Mouse (Mus musculus) central nervous system, embryonic 14 days (tissue): Measurements from ENCODE around the gene Lhfpl5. TPM values are rescaled to one million over a fixed set of nuclear protein-coding genes. Genes with fewer than 3 reads are reported as not detected.

Experiments
- polyA plus RNA-seq: library from polyadenylated mRNA; depleted of rRNA; stranded (reverse); fragments of >200 nt; gene quantifications from 2 replicates; pipeline ENCODE4 v1.2.3, GENCODE M21; 2012; rRNA removed

Lhfpl5 gene
- polyA plus RNA-seq = 4.1 and 4.6 TPM in 2 replicates

GRCm38 (mm10) chr17:28575244-28576125, at the start of gene Lhfpl5:
Gene Lhfpl5 (plus strand): TSS chr17:28575641.

GRCm38 (mm10) chr17:28530506-28530905, 44.9 kb upstream of the Lhfpl5 start, which contains the start of gene Armc12:
Gene Armc12 (plus strand): TSS chr17:28530806.

GRCm38 (mm10) chr17:28549111-28549510, 26.3 kb upstream of the Lhfpl5 start, which contains the start of gene Clpsl2:
Gene Clpsl2 (plus strand): TSS chr17:28549411.

GRCm38 (mm10) chr17:28560598-28560997, 14.8 kb upstream of the Lhfpl5 start, which contains the start of gene Clps:
Gene Clps (minus strand): TSS chr17:28560766.

GRCm38 (mm10) chr17:28622300-28622759, 46.9 kb downstream of the Lhfpl5 start, which contains the start of gene Srpk1:
Gene Srpk1 (minus strand): TSS chr17:28622709.

Other genes starting within 250 kb of the Lhfpl5 start
- gene Rpl10a, start 247.2 kb upstream of the Lhfpl5 start, polyA plus RNA-seq = 2,677 and 2,789 TPM in 2 replicates
- gene Tead3, start 224.8 kb upstream of the Lhfpl5 start, polyA plus RNA-seq = 15.8 and 27.5 TPM in 2 replicates
- 2.0 and 2.5 TPM in 2 replicates for gene Tulp1, start 210.4 kb upstream of the Lhfpl5 start, polyA plus RNA-seq
- 33.4 and 37.2 TPM in 2 replicates for gene Fkbp5, start 58.1 kb upstream of the Lhfpl5 start, polyA plus RNA-seq
- gene Armc12, start 44.8 kb upstream of the Lhfpl5 start, polyA plus RNA-seq = 0.07 TPM in 1 of 2 replicates, not detected in the other
- not detected in 2 replicates for gene Clpsl2, start 26.2 kb upstream of the Lhfpl5 start, polyA plus RNA-seq
- gene Clps, start 14.9 kb upstream of the Lhfpl5 start, polyA plus RNA-seq = not detected in 2 replicates
- 67.4 and 69.3 TPM in 2 replicates for gene Srpk1, start 47.1 kb downstream of the Lhfpl5 start, polyA plus RNA-seq
- gene Slc26a8, start 114.6 kb downstream of the Lhfpl5 start, polyA plus RNA-seq = 3.1 and 4.3 TPM in 2 replicates
- gene Mapk14, start 115.7 kb downstream of the Lhfpl5 start, polyA plus RNA-seq = 64.9 and 65.8 TPM in 2 replicates
- 0.42 and 0.54 TPM in 2 replicates for gene AC170998.1, start 150.4 kb downstream of the Lhfpl5 start, polyA plus RNA-seq
- gene Mapk13, start 193.7 kb downstream of the Lhfpl5 start, polyA plus RNA-seq = 1.2 and 6.8 TPM in 2 replicates
- gene Brpf3, start 225.4 kb downstream of the Lhfpl5 start, polyA plus RNA-seq = 42.4 and 48.7 TPM in 2 replicates